Mouse (Mus musculus): ENCODE results near the gene Tpt1. TPM values are rescaled to one million over a fixed set of nuclear protein-coding genes. Genes with fewer than 3 reads are reported as not detected.
A peak's percentile ranks its signal among the peaks of the same experiment; 100 is the strongest.

The Tpt1 gene
- polyA plus RNA-seq, 1 experiment from 2014 or later: 921 TPM

- no peaks in the 10 kb centered on the region for H3K9me3 ChIP-seq (replicated peaks)
- no peaks in the 10 kb centered on the region for H3K27me3 ChIP-seq (replicated peaks)
- peak overlapping the region; percentile 91 for H3K4me2 ChIP-seq
- peak overlapping the region; percentile 97 for H3K27ac ChIP-seq (ENCODE audit: poor library complexity, severe bottlenecking)
- H3K9ac ChIP-seq: peak overlapping the region; percentile 96
- H3K4me1 ChIP-seq (replicated peaks): peaks cover 28% of the 10 kb centered on the region
- H3K36me3 ChIP-seq: peaks cover 27% of the 10 kb centered on the region
- no peak for ATAC-seq (ENCODE audit: insufficient number of reproducible peaks, low FRiP score)
- 5% methylated on average over 14 of the region's 14 CpGs for WGBS
- peak overlapping the region; percentile 92 for H3K4me3 ChIP-seq
Measured at GRCm38 (mm10) chr14:75844111-75844695, 690 bp upstream of the Tpt1 start.

- Histone ChIP-seq H3K9ac (peak overlapping the region; percentile 96), H3K9me3 (replicated peaks) (no peaks in the 10 kb centered on the region), H3K27me3 (replicated peaks) (no peaks in the 10 kb centered on the region), H3K4me3 (peak overlapping the region; percentile 92), H3K4me2 (peak overlapping the region; percentile 67), H3K27ac (ENCODE audit: poor library complexity, severe bottlenecking) (peak overlapping the region; percentile 97), H3K4me1 (replicated peaks) (peaks cover 28% of the 10 kb centered on the region), H3K36me3 (peaks cover 42% of the 10 kb centered on the region)
- ATAC-seq (ENCODE audit: insufficient number of reproducible peaks, low FRiP score): peak; percentile 65
- under 1% methylated on average over 40 of the region's 40 CpGs for WGBS
Measured at GRCm38 (mm10) chr14:75845698-75846115, 814 bp downstream of the Tpt1 start.

- Histone ChIP-seq H3K9me3 (replicated peaks) (no peaks in the 10 kb centered on the region), H3K4me3 (peak overlapping the region; percentile 30), H3K27ac (ENCODE audit: poor library complexity, severe bottlenecking) (no peak overlapping the region), H3K4me2 (peak overlapping the region; percentile 25), H3K9ac (0 out of 2 replicates have a peak overlapping the region, but pooled peaks have one; percentile 3), H3K4me1 (replicated peaks) (peaks cover 25% of the 10 kb centered on the region), H3K27me3 (replicated peaks) (no peaks in the 10 kb centered on the region), H3K36me3 (peaks cover 56% of the 10 kb centered on the region)
- ATAC-seq (ENCODE audit: insufficient number of reproducible peaks, low FRiP score): no peak
- 73% methylated on average over 4 of the region's 4 CpGs for WGBS
Measured at GRCm38 (mm10) chr14:75847669-75848068, 2.8 kb downstream of the Tpt1 start.

- Histone ChIP-seq H3K4me2 (no peak overlapping the region), H3K4me3 (no peak overlapping the region), H3K27ac (ENCODE audit: poor library complexity, severe bottlenecking) (no peak overlapping the region), H3K9me3 (replicated peaks) (no peaks in the 10 kb centered on the region), H3K4me1 (replicated peaks) (peaks cover 25% of the 10 kb centered on the region), H3K27me3 (replicated peaks) (no peaks in the 10 kb centered on the region), H3K36me3 (peaks cover 60% of the 10 kb centered on the region), H3K9ac (no peak overlapping the region)
- 92% methylated on average over 5 of the region's 5 CpGs for WGBS
- ATAC-seq (ENCODE audit: insufficient number of reproducible peaks, low FRiP score): no peak
Measured at GRCm38 (mm10) chr14:75848482-75848881, 3.6 kb downstream of the Tpt1 start.

- H3K9me3 ChIP-seq (replicated peaks): no peaks in the 10 kb centered on the region
- H3K4me3 ChIP-seq: no peak overlapping the region
- no peak overlapping the region for H3K9ac ChIP-seq
- H3K4me1 ChIP-seq (replicated peaks): peaks cover 25% of the 10 kb centered on the region
- H3K36me3 ChIP-seq: peaks cover 65% of the 10 kb centered on the region
- WGBS: 77% methylated on average over 5 of the region's 5 CpGs
- H3K4me2 ChIP-seq: no peak overlapping the region
- no peaks in the 10 kb centered on the region for H3K27me3 ChIP-seq (replicated peaks)
- H3K27ac ChIP-seq (ENCODE audit: poor library complexity, severe bottlenecking): no peak overlapping the region
- no peak for ATAC-seq (ENCODE audit: insufficient number of reproducible peaks, low FRiP score)
Measured at GRCm38 (mm10) chr14:75849236-75849635, 4.3 kb downstream of the Tpt1 start.

GRCm38 (mm10) chr14:75849842-75850568 lies 5.1 kb downstream of the Tpt1 start:
- no peak overlapping the region for H3K4me3 ChIP-seq
- no peak overlapping the region for H3K27ac ChIP-seq (ENCODE audit: poor library complexity, severe bottlenecking)
- H3K27me3 ChIP-seq (replicated peaks): no peaks in the 10 kb centered on the region
- no peak overlapping the region for H3K4me2 ChIP-seq
- no peak for ATAC-seq (ENCODE audit: insufficient number of reproducible peaks, low FRiP score)
- 84% methylated on average over 6 of the region's 6 CpGs for WGBS
- H3K36me3 ChIP-seq: peaks cover 68% of the 10 kb centered on the region
- peaks cover 25% of the 10 kb centered on the region for H3K4me1 ChIP-seq (replicated peaks)
- H3K9ac ChIP-seq: no peak overlapping the region
- no peaks in the 10 kb centered on the region for H3K9me3 ChIP-seq (replicated peaks)

- Histone ChIP-seq H3K27ac (ENCODE audit: poor library complexity, severe bottlenecking) (no peak overlapping the region), H3K27me3 (replicated peaks) (no peaks in the 10 kb centered on the region), H3K9me3 (replicated peaks) (no peaks in the 10 kb centered on the region), H3K4me3 (no peak overlapping the region), H3K4me1 (replicated peaks) (peaks cover 25% of the 10 kb centered on the region), H3K36me3 (peaks cover 68% of the 10 kb centered on the region), H3K4me2 (no peak overlapping the region), H3K9ac (no peak overlapping the region)
- no peak for ATAC-seq (ENCODE audit: insufficient number of reproducible peaks, low FRiP score)
- WGBS: 77% methylated on average over 6 of the region's 6 CpGs
Measured at GRCm38 (mm10) chr14:75850819-75851218, 5.9 kb downstream of the Tpt1 start.

GRCm38 (mm10) chr14:75852016-75852415 lies 7.1 kb downstream of the Tpt1 start:
- H3K9me3 ChIP-seq (replicated peaks): no peaks in the 10 kb centered on the region
- no peak overlapping the region for H3K4me3 ChIP-seq
- no peak overlapping the region for H3K27ac ChIP-seq (ENCODE audit: poor library complexity, severe bottlenecking)
- H3K4me1 ChIP-seq (replicated peaks): peaks cover 21% of the 10 kb centered on the region
- H3K4me2 ChIP-seq: no peak overlapping the region
- peaks cover 63% of the 10 kb centered on the region for H3K36me3 ChIP-seq
- H3K9ac ChIP-seq: no peak overlapping the region
- ATAC-seq (ENCODE audit: insufficient number of reproducible peaks, low FRiP score): no peak
- 87% methylated on average over 5 of the region's 5 CpGs for WGBS
- H3K27me3 ChIP-seq (replicated peaks): no peaks in the 10 kb centered on the region

GRCm38 (mm10) chr14:75855263-75855992 lies 10.5 kb downstream of the Tpt1 start:
- H3K36me3 ChIP-seq: peaks cover 29% of the 10 kb centered on the region
- no peak overlapping the region for H3K9ac ChIP-seq
- H3K4me1 ChIP-seq (replicated peaks): peaks cover 19% of the 10 kb centered on the region
- no peaks in the 10 kb centered on the region for H3K9me3 ChIP-seq (replicated peaks)
- no peaks in the 10 kb centered on the region for H3K27me3 ChIP-seq (replicated peaks)
- no peak for ATAC-seq (ENCODE audit: insufficient number of reproducible peaks, low FRiP score)
- no peak overlapping the region for H3K4me2 ChIP-seq
- no peak overlapping the region for H3K27ac ChIP-seq (ENCODE audit: poor library complexity, severe bottlenecking)
- no peak overlapping the region for H3K4me3 ChIP-seq
- 51% methylated on average over 17 of the region's 17 CpGs for WGBS

GRCm38 (mm10) chr14:75858181-75858580 lies 13.3 kb downstream of the Tpt1 start:
- peaks cover 8% of the 10 kb centered on the region for H3K9me3 ChIP-seq (replicated peaks)
- no peak overlapping the region for H3K4me3 ChIP-seq
- ATAC-seq (ENCODE audit: insufficient number of reproducible peaks, low FRiP score): no peak
- H3K27me3 ChIP-seq (replicated peaks): no peaks in the 10 kb centered on the region
- no peak overlapping the region for H3K9ac ChIP-seq
- H3K4me1 ChIP-seq (replicated peaks): peaks cover 21% of the 10 kb centered on the region
- H3K36me3 ChIP-seq: peaks cover 16% of the 10 kb centered on the region
- 0 out of 2 replicates have a peak overlapping the region, but pooled peaks have one; percentile 14 for H3K4me2 ChIP-seq
- peak overlapping the region; percentile 57; the same call in 1 of the 2 replicates for H3K27ac ChIP-seq (ENCODE audit: poor library complexity, severe bottlenecking)
- 30% methylated on average over 2 of the region's 2 CpGs for WGBS

- Histone ChIP-seq H3K36me3 (peaks cover 7% of the 10 kb centered on the region; the same call in 1 of the 2 replicates), H3K27me3 (replicated peaks) (no peaks in the 10 kb centered on the region), H3K4me3 (no peak overlapping the region), H3K4me2 (no peak overlapping the region), H3K9me3 (replicated peaks) (peaks cover 8% of the 10 kb centered on the region), H3K27ac (ENCODE audit: poor library complexity, severe bottlenecking) (no peak overlapping the region), H3K9ac (no peak overlapping the region), H3K4me1 (replicated peaks) (peaks cover 32% of the 10 kb centered on the region)
- no peak for ATAC-seq (ENCODE audit: insufficient number of reproducible peaks, low FRiP score)
- 82% methylated on average over 2 of the region's 2 CpGs for WGBS
Measured at GRCm38 (mm10) chr14:75859619-75860018, 14.7 kb downstream of the Tpt1 start.
